In the genomic region with DNA sequence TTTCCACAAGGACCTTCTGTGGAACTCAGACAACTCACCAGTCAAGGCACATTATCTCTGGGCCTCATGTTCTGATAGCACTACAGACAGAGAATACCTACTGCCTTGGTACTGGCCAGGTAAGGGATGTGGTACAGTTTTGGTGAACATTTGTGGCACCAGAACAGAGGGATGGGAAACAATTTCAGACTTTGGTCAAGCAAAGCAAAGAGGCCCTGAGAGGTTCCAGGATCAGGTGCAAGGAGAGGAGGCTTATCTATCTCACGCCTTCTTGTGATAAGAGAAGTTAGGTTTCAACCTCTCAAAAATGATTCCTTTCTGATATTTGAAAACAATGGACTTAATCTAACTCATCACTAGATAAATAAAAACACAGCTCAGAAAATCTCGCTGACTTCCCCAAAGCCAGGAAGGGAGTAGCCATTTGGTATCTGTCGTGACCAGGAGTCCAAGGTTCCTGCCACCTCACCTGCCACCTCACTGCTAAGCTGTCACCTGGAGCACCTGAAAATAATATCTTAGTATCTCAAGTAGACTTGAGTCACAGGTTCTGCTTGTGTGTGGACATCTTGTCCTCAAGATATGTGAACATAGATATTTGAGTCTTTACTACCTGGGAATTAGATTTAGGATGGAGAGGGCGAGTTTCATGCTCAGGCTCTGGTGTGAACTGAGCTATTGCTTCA, we compare ENCODE assay signal across 30 mouse cellular contexts. TPM values are rescaled to one million over a fixed set of nuclear protein-coding genes. Genes with fewer than 3 reads are reported as not detected.
A peak's percentile ranks its signal among the peaks of the same experiment; 100 is the strongest.
DNase-seq lines count a peak whose midpoint lies in the region; ATAC-seq and TF ChIP-seq lines count a peak whose summit lies in the region.
"Had no signal": no experiment of that assay in that cellular context is flagged by ENCODE, and none has a peak within 500 bp of the region (broad histone marks: within the 10 kb centered on the region; RNA-seq: fewer than 3 reads in every experiment).

No protein-coding gene starts in this region.

- H3K9ac ChIP-seq in liver, adult 2 months (ENCODE audit: low read depth, low read length) = no peak overlapping the region
- H3K9ac ChIP-seq in liver, embryonic 12.5 days = no peak overlapping the region
- H3K9ac ChIP-seq in intestine, postnatal 0 days (ENCODE audit: low read depth, low read length) = no peak overlapping the region
- H3K9ac ChIP-seq: embryonic facial prominence, embryonic 13.5 days; embryonic facial prominence, embryonic 15.5 days; forebrain, embryonic 12.5 days had no signal

- TF ChIP-seq CTCF in liver, adult 2 months (IDR thresholded peaks at IDR 0.05; ENCODE audit: low read depth, low read length) = no peak
- no peak for TF ChIP-seq CTCF in intestine, postnatal 0 days (IDR thresholded peaks at IDR 0.05; ENCODE audit: low read depth)

- H3K9me3 ChIP-seq in liver, embryonic 12.5 days (replicated peaks) = no peaks in the 10 kb centered on the region
- H3K9me3 ChIP-seq in intestine, postnatal 0 days (ENCODE audit: control insufficient read depth) = no peaks in the 10 kb centered on the region
- H3K9me3 ChIP-seq: embryonic facial prominence, embryonic 13.5 days; embryonic facial prominence, embryonic 15.5 days; forebrain, embryonic 10.5 days; forebrain, embryonic 12.5 days; G1E had no signal

- 47% methylated on average over 4 of the region's 4 CpGs for WGBS in liver, adult 2 months
- 53% methylated on average over 4 of the region's 4 CpGs for WGBS in liver, embryonic 12.5 days (ENCODE audit: insufficient replicate concordance)
- WGBS in intestine, postnatal 0 days = 48% methylated on average over 4 of the region's 4 CpGs

- no peak for TF ChIP-seq POLR2A in liver, adult 2 months (IDR thresholded peaks at IDR 0.05; ENCODE audit: extremely low read depth, insufficient read depth, low read length)

- no peaks in the 10 kb centered on the region for H3K27me3 ChIP-seq in liver, adult 2 months (ENCODE audit: control insufficient read depth, insufficient read depth, low read length)
- H3K27me3 ChIP-seq in liver, embryonic 12.5 days (replicated peaks) = no peaks in the 10 kb centered on the region
- H3K27me3 ChIP-seq in intestine, postnatal 0 days (replicated peaks; ENCODE audit: control insufficient read depth, insufficient read depth, low read length) = no peaks in the 10 kb centered on the region
- H3K27me3 ChIP-seq: embryonic facial prominence, embryonic 13.5 days; embryonic facial prominence, embryonic 15.5 days; forebrain, embryonic 12.5 days; Patski had no signal

- H3K4me2 ChIP-seq in liver, embryonic 12.5 days = no peak overlapping the region
- no peak overlapping the region for H3K4me2 ChIP-seq in intestine, postnatal 0 days (replicated peaks; ENCODE audit: low read depth)
- H3K4me2 ChIP-seq: embryonic facial prominence, embryonic 13.5 days; embryonic facial prominence, embryonic 15.5 days; forebrain, embryonic 12.5 days had no signal

- no peaks in the 10 kb centered on the region for H3K79me2 ChIP-seq in liver, adult 2 months (ENCODE audit: control insufficient read depth, insufficient read depth, low read length)

- H3K27ac ChIP-seq in liver, adult 2 months (replicated peaks; ENCODE audit: insufficient read depth, low read depth, low read length) = peak overlapping the region; percentile 33; the same call in 1 of the 2 replicates
- no peak overlapping the region for H3K27ac ChIP-seq in liver, embryonic 12.5 days
- H3K27ac ChIP-seq in intestine, postnatal 0 days (ENCODE audit: low read depth, low read length) = peak overlapping the region; percentile 74
- H3K27ac ChIP-seq: embryonic facial prominence, embryonic 13.5 days; embryonic facial prominence, embryonic 15.5 days; forebrain, embryonic 10.5 days; forebrain, embryonic 12.5 days had no signal

- DNase-seq in liver, adult 2 months (ENCODE audit: extremely low read depth, low read depth, low spot score) = peak; percentile 58
- no peak for DNase-seq in kidney, adult 18-20 months
- no peak for DNase-seq in layer of hippocampus, adult 9-10 months (ENCODE audit: low spot score)
- DNase-seq: adrenal gland, adult 8-10 months; adrenal gland, postnatal 14 days; adrenal gland, postnatal 36 days; B cell, adult 2 months; cerebellum, adult 18-20 months; cerebellum, adult 8-10 months; cerebellum, adult 9-11 months; cerebellum, postnatal 14 days; cerebellum, postnatal 36 days; embryo, embryonic 11 days had no signal

- peaks cover 6% of the 10 kb centered on the region for H3K4me1 ChIP-seq in liver, adult 2 months (ENCODE audit: control insufficient read depth, insufficient read depth, low read length)
- H3K4me1 ChIP-seq in liver, embryonic 12.5 days = no peaks in the 10 kb centered on the region
- H3K4me1 ChIP-seq in intestine, postnatal 0 days (replicated peaks; ENCODE audit: control insufficient read depth, insufficient read depth, low read length) = no peaks in the 10 kb centered on the region
- H3K4me1 ChIP-seq: embryonic facial prominence, embryonic 13.5 days; embryonic facial prominence, embryonic 15.5 days; forebrain, embryonic 10.5 days; forebrain, embryonic 12.5 days had no signal

- H3K36me3 ChIP-seq in liver, adult 2 months (ENCODE audit: control insufficient read depth, insufficient read depth, low read length) = no peaks in the 10 kb centered on the region
- H3K36me3 ChIP-seq in liver, embryonic 12.5 days = no peaks in the 10 kb centered on the region
- H3K36me3 ChIP-seq in intestine, postnatal 0 days (ENCODE audit: control insufficient read depth, insufficient read depth) = no peaks in the 10 kb centered on the region
- H3K36me3 ChIP-seq: embryonic facial prominence, embryonic 13.5 days; embryonic facial prominence, embryonic 15.5 days; forebrain, embryonic 10.5 days; forebrain, embryonic 12.5 days; G1E had no signal

- no peak overlapping the region for H3K4me3 ChIP-seq in liver, adult 2 months (ENCODE audit: insufficient read depth, low read depth, low read length)
- H3K4me3 ChIP-seq in liver, embryonic 12.5 days = no peak overlapping the region
- H3K4me3 ChIP-seq in intestine, postnatal 0 days (ENCODE audit: low read depth, low read length) = no peak overlapping the region
- H3K4me3 ChIP-seq: embryonic facial prominence, embryonic 13.5 days; embryonic facial prominence, embryonic 15.5 days; erythroblast, embryonic 14.5 days; forebrain, embryonic 10.5 days; forebrain, embryonic 12.5 days had no signal

- ATAC-seq in liver, embryonic 12.5 days = no peak
- ATAC-seq in intestine, postnatal 0 days = peak; percentile 96
- ATAC-seq: activated CD4-positive, CD25-positive, alpha-beta regulatory T cell, adult 4 months; CD4-positive, CD25-positive, alpha-beta regulatory T cell, adult 4 months; forebrain, embryonic 14.5 days; forebrain, embryonic 16.5 days; Patski had no signal

RNA-seq across cellular contexts. Expression of a gene that starts 21.4 kb away (rescaled TPM):
- total RNA-seq in liver, adult 2 months (2014; rRNA removed) = not detected in 2 replicates
- 0.01 TPM in 1 of 2 replicates, not detected in the other for polyA plus RNA-seq in liver, adult 2 months (2012; rRNA removed)
- polyA plus RNA-seq in liver, embryonic 12.5 days (2016; fragmentation: Nextera tagmentation; extraction: Ambion mirVana) = not detected in 2 replicates
- polyA plus RNA-seq in intestine, postnatal 0 days (2015; fragmentation: Nextera tagmentation; extraction: Ambion mirVana) = not detected in 2 replicates
- total RNA-seq: adrenal gland, adult 18-20 months; adrenal gland, adult 8-10 months; adrenal gland, postnatal 14 days; adrenal gland, postnatal 36 days; CH12.LX; common myeloid progenitor, adult 5-6 weeks had no signal
- polyA plus RNA-seq: activated CD4-positive, CD25-positive, alpha-beta regulatory T cell, adult 4 months; embryonic facial prominence, embryonic 11.5 days; erythroblast, embryonic 14.5 days; forebrain, embryonic 10.5 days; forebrain, embryonic 12.5 days; forebrain, embryonic 14.5 days; forebrain, embryonic 16.5 days; G1E; Patski had no signal

RNA-seq across cellular contexts. Expression of a gene that starts 27.2 kb away (rescaled TPM):
- total RNA-seq in liver, adult 2 months (2014; rRNA removed) = 11.2 and 15.2 TPM in 2 replicates
- polyA plus RNA-seq in liver, adult 2 months (2012; rRNA removed) = 5.3 and 5.8 TPM in 2 replicates
- polyA plus RNA-seq in liver, embryonic 12.5 days (2016; fragmentation: Nextera tagmentation; extraction: Ambion mirVana) = not detected in 2 replicates
- polyA plus RNA-seq in intestine, postnatal 0 days (2015; fragmentation: Nextera tagmentation; extraction: Ambion mirVana) = 0.03 TPM in 1 of 2 replicates, not detected in the other
- total RNA-seq: adrenal gland, adult 18-20 months; adrenal gland, adult 8-10 months; adrenal gland, postnatal 36 days; CH12.LX; common myeloid progenitor, adult 5-6 weeks had no signal
- polyA plus RNA-seq: activated CD4-positive, CD25-positive, alpha-beta regulatory T cell, adult 4 months; CD4-positive, CD25-positive, alpha-beta regulatory T cell, adult 4 months; embryonic facial prominence, embryonic 11.5 days; embryonic facial prominence, embryonic 13.5 days; embryonic facial prominence, embryonic 15.5 days; erythroblast, embryonic 14.5 days; forebrain, embryonic 10.5 days; forebrain, embryonic 12.5 days; forebrain, embryonic 14.5 days; forebrain, embryonic 16.5 days; G1E; Patski had no signal

RNA-seq across cellular contexts. Expression of a gene that starts 40.3 kb away (rescaled TPM):
- 5.2 and 8.1 TPM in 2 replicates for total RNA-seq in liver, adult 2 months (2014; rRNA removed)
- polyA plus RNA-seq in liver, adult 2 months (2012; rRNA removed) = 3.2 and 4.7 TPM in 2 replicates
- polyA plus RNA-seq in liver, embryonic 12.5 days (2016; fragmentation: Nextera tagmentation; extraction: Ambion mirVana) = not detected in 2 replicates
- not detected in 2 replicates for polyA plus RNA-seq in intestine, postnatal 0 days (2015; fragmentation: Nextera tagmentation; extraction: Ambion mirVana)
- total RNA-seq: adrenal gland, adult 18-20 months; adrenal gland, adult 8-10 months; adrenal gland, postnatal 14 days; adrenal gland, postnatal 36 days; CH12.LX; common myeloid progenitor, adult 5-6 weeks had no signal
- polyA plus RNA-seq: activated CD4-positive, CD25-positive, alpha-beta regulatory T cell, adult 4 months; CD4-positive, CD25-positive, alpha-beta regulatory T cell, adult 4 months; embryonic facial prominence, embryonic 11.5 days; embryonic facial prominence, embryonic 13.5 days; embryonic facial prominence, embryonic 15.5 days; erythroblast, embryonic 14.5 days; forebrain, embryonic 10.5 days; forebrain, embryonic 12.5 days; forebrain, embryonic 14.5 days; forebrain, embryonic 16.5 days; G1E; Patski had no signal

RNA-seq across cellular contexts. Expression of a gene that starts 58.8 kb away (rescaled TPM):
- total RNA-seq in liver, adult 2 months (2014; rRNA removed) = 19.1 and 21.1 TPM in 2 replicates
- 6.3 and 7.4 TPM in 2 replicates for polyA plus RNA-seq in liver, adult 2 months (2012; rRNA removed)
- polyA plus RNA-seq in liver, embryonic 12.5 days (2016; fragmentation: Nextera tagmentation; extraction: Ambion mirVana) = 6.5 and 7.6 TPM in 2 replicates
- polyA plus RNA-seq in intestine, postnatal 0 days (2015; fragmentation: Nextera tagmentation; extraction: Ambion mirVana) = 81.8 and 81.9 TPM in 2 replicates
